Mouse (Mus musculus): ENCODE data around the gene Elovl5. TPM values are rescaled to one million over a fixed set of nuclear protein-coding genes. Genes with fewer than 3 reads are reported as not detected.

Gene Elovl5
- polyA plus RNA-seq (2012; rRNA removed) = 21.1 and 38.3 TPM in 2 replicates

GRCm38 (mm10) chr9:77917074-77917621 lies at the start of gene Elovl5:
Elovl5 (plus strand) TSS chr9:77917364.

Other genes starting within 250 kb of the Elovl5 start
- gene Gclc, start 162.8 kb upstream of the Elovl5 start, polyA plus RNA-seq (2012; rRNA removed) = 24.5 and 27.9 TPM in 2 replicates
- gene Gcm1, start 134.6 kb downstream of the Elovl5 start, polyA plus RNA-seq (2012; rRNA removed) = 0.04 TPM in 1 of 2 replicates, not detected in the other
- 48.5 and 53.3 TPM in 2 replicates for gene Fbxo9, start 191.7 kb downstream of the Elovl5 start, polyA plus RNA-seq (2012; rRNA removed)
- gene Ick, start 191.8 kb downstream of the Elovl5 start, polyA plus RNA-seq (2012; rRNA removed) = 5.8 and 6.2 TPM in 2 replicates